Comparison of ENCODE assay signal across 7 mouse cellular contexts in the genomic region with DNA sequence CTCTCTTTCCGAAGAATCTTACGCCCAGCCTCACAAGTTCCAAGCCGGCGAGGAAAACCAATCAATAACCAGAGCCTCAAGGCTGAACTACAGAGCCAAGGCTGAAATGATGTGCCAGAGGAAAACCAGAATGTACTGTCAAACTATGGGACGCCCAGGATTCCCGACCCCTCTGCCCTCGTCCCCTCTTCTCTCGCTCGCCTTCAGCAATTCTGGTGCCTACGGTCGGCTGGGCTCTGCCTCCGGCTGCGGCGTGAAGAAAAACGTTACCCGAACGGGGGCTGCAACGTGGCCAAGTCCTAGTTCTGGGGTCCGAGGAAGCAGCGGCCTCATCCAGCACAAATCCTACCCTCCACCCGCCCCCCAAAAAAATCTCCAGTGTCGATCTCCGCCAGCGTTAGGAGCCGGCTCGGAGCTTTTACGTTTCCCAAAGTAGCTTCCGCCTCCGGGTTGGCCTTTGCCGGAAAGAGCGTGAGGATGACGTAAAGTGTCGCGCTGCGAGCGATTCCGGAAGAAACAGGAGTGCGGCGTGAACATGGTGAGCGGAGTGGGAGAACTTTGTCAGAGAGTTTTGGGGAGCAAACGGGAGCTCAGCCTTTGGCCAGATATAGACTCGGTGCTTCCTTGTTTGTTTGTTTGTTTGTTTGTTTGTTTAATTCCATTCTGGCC. TPM values are rescaled to one million over a fixed set of nuclear protein-coding genes. Genes with fewer than 3 reads are reported as not detected.
DNase-seq lines count a peak whose midpoint lies in the region; ATAC-seq lines count a peak whose summit lies in the region.

TSS of gene Fcf1 (plus strand) at position 470 of the 669 bp plus-strand sequence.
TSS of gene Arel1 (minus strand) at position 473 of the 669 bp plus-strand sequence.

- H3K9me3 ChIP-seq in embryonic facial prominence, embryonic 10.5 days, result no peaks in the 10 kb centered on the region
- H3K9me3 ChIP-seq in limb, embryonic 10.5 days (replicated peaks), result no peaks in the 10 kb centered on the region
- no peaks in the 10 kb centered on the region for H3K9me3 ChIP-seq in midbrain, embryonic 13.5 days

- H3K27me3 ChIP-seq in embryonic facial prominence, embryonic 10.5 days (replicated peaks; ENCODE audit: low read depth, poor library complexity, severe bottlenecking), result no peaks in the 10 kb centered on the region
- no peaks in the 10 kb centered on the region for H3K27me3 ChIP-seq in limb, embryonic 10.5 days (ENCODE audit: low read depth, poor library complexity, severe bottlenecking)
- no peaks in the 10 kb centered on the region for H3K27me3 ChIP-seq in midbrain, embryonic 13.5 days

- peak; percentile 84 for ATAC-seq in granulocyte monocyte progenitor cell, adult 5-6 weeks (replicated peaks; ENCODE audit: poor library complexity, severe bottlenecking)
- peak; percentile 63 for ATAC-seq in midbrain, embryonic 13.5 days

- peaks cover 30% of the 10 kb centered on the region for H3K36me3 ChIP-seq in embryonic facial prominence, embryonic 10.5 days (replicated peaks)
- H3K36me3 ChIP-seq in limb, embryonic 10.5 days, result peaks cover 30% of the 10 kb centered on the region
- H3K36me3 ChIP-seq in midbrain, embryonic 13.5 days, result peaks cover 25% of the 10 kb centered on the region

- H3K4me3 ChIP-seq in embryonic facial prominence, embryonic 10.5 days, result peak within 1 kb of the TSS; percentile 83
- H3K4me3 ChIP-seq in limb, embryonic 10.5 days, result peak within 1 kb of the TSS; percentile 91
- H3K4me3 ChIP-seq in midbrain, embryonic 13.5 days (replicated peaks), result peak within 1 kb of the TSS; percentile 68

- H3K4me2 ChIP-seq in midbrain, embryonic 13.5 days (replicated peaks), result peak within 1 kb of the TSS; percentile 99

- H3K27ac ChIP-seq in embryonic facial prominence, embryonic 10.5 days (replicated peaks), result peak within 1 kb of the TSS; percentile 85
- peak within 1 kb of the TSS; percentile 85 for H3K27ac ChIP-seq in limb, embryonic 10.5 days
- peak within 1 kb of the TSS; percentile 61; the same call in 1 of the 2 replicates for H3K27ac ChIP-seq in midbrain, embryonic 13.5 days

- under 1% methylated on average over 42 of the region's 42 CpGs for WGBS in embryonic facial prominence, embryonic 10.5 days
- under 1% methylated on average over 42 of the region's 42 CpGs for WGBS in limb, embryonic 10.5 days
- WGBS in midbrain, embryonic 13.5 days, result under 1% methylated on average over 42 of the region's 42 CpGs

- H3K9ac ChIP-seq in midbrain, embryonic 13.5 days (replicated peaks), result peak within 1 kb of the TSS; percentile 89

- peaks cover 18% of the 10 kb centered on the region for H3K4me1 ChIP-seq in embryonic facial prominence, embryonic 10.5 days
- peaks cover 16% of the 10 kb centered on the region for H3K4me1 ChIP-seq in limb, embryonic 10.5 days
- H3K4me1 ChIP-seq in midbrain, embryonic 13.5 days (replicated peaks), result peaks cover 22% of the 10 kb centered on the region

- peak; percentile 92 for DNase-seq in adrenal gland, postnatal 10 days
- DNase-seq in embryonic facial prominence, embryonic 10.5 days (ENCODE audit: low spot score), result peak; percentile 91
- peak; percentile 83 for DNase-seq in kidney, adult 11 months
- peak; percentile 92 for DNase-seq in limb, embryonic 10.5 days (ENCODE audit: low spot score)
- DNase-seq in spleen, adult 12 weeks (ENCODE audit: low spot score), result peak; percentile 87

RNA-seq across cellular contexts. Expression of gene Fcf1, which starts in this region (rescaled TPM):
- 100 to 1,000 TPM in 1 of 2 experiments, 10 to 100 TPM in 1; 98.8 to 111 TPM for total RNA-seq in adrenal gland, postnatal 10 days (2021)
- 191 and 192 TPM in 2 replicates for polyA plus RNA-seq in embryonic facial prominence, embryonic 10.5 days (2016; fragmentation: Nextera tagmentation; extraction: Ambion mirVana)
- 131 and 137 TPM in 2 replicates for total RNA-seq in granulocyte monocyte progenitor cell, adult 5-6 weeks (2014; fragmentation: Nextera tagmentation)
- total RNA-seq in granulocyte monocyte progenitor cell, adult 5-6 weeks (2017), result 120 and 140 TPM in 2 replicates
- 170 and 186 TPM in 2 replicates for polyA plus RNA-seq in limb, embryonic 10.5 days (2016; fragmentation: Nextera tagmentation; extraction: Ambion mirVana)
- polyA plus RNA-seq in midbrain, embryonic 13.5 days (2015; fragmentation: Nextera tagmentation; extraction: Ambion mirVana), result 128 and 130 TPM in 2 replicates

RNA-seq across cellular contexts. Expression of gene Arel1, which starts in this region (rescaled TPM):
- total RNA-seq in adrenal gland, postnatal 10 days (2021), result 10 to 100 TPM; 30.7 to 41.3 TPM
- polyA plus RNA-seq in embryonic facial prominence, embryonic 10.5 days (2016; fragmentation: Nextera tagmentation; extraction: Ambion mirVana), result 16.8 and 18.1 TPM in 2 replicates
- 31.0 and 38.8 TPM in 2 replicates for total RNA-seq in granulocyte monocyte progenitor cell, adult 5-6 weeks (2014; fragmentation: Nextera tagmentation)
- total RNA-seq in granulocyte monocyte progenitor cell, adult 5-6 weeks (2017), result 37.8 and 45.9 TPM in 2 replicates
- 15.7 and 16.8 TPM in 2 replicates for polyA plus RNA-seq in limb, embryonic 10.5 days (2016; fragmentation: Nextera tagmentation; extraction: Ambion mirVana)
- polyA plus RNA-seq in midbrain, embryonic 13.5 days (2015; fragmentation: Nextera tagmentation; extraction: Ambion mirVana), result 27.8 and 32.9 TPM in 2 replicates

Comparison
In these comparisons a context has a peak if more than half of its experiments do, and no peak if none do; other contexts are left out.
1. Peak in every context shown above with its lines: DNase-seq, ATAC-seq, H3K4me3 ChIP-seq and H3K27ac ChIP-seq.